Mouse (Mus musculus) lung, postnatal 0 days (tissue): ENCODE measurements at regions not wholly inside any gene's neighbourhood (a gene's known extent, or its start where the extent isn't known, plus 50 kb on each side); places are given as distances from the start of the nearest gene placed in this dataset.

Source experiments
- CTCF ChIP-seq: IDR thresholded peaks from 2 replicates; pipeline ENCODE4 v1.5.1; 2016; ENCODE audit warnings: antibody characterized with exemption, mild to moderate bottlenecking
- EP300 ChIP-seq: IDR thresholded peaks from 2 replicates; pipeline ENCODE4 v1.6.1; 2016; ENCODE audit warnings: antibody characterized with exemption, mild to moderate bottlenecking, control low read depth

GRCm38 (mm10) chr12:109952933-109953332 lies 325.9 kb upstream of the Dio3 start:
- TF ChIP-seq CTCF = peak; percentile 30
- TF ChIP-seq EP300 = no peak
